Mouse (Mus musculus): Measurements from ENCODE around the gene Lingo3. TPM values are rescaled to one million over a fixed set of nuclear protein-coding genes. Genes with fewer than 3 reads are reported as not detected.
"Not testable (repeated sequence)": the region's sequence is repeated elsewhere in the genome, so short reads cannot be mapped to it uniquely, and the experiment has no call there.

Lingo3 gene
- polyA plus RNA-seq, 1 experiment from 2014 or later = 0.05 TPM

- not testable (repeated sequence) for H3K9ac ChIP-seq (ENCODE audit: low read depth, low read length); H3K27ac ChIP-seq (ENCODE audit: low read depth, low read length); DNase-seq (ENCODE audit: low spot score); ATAC-seq (replicated peaks; ENCODE audit: low FRiP score); H3K9me3 ChIP-seq (ENCODE audit: control insufficient read depth, low read length)
- peaks cover 50% of the 10 kb centered on the region for H3K4me1 ChIP-seq (replicated peaks; ENCODE audit: control insufficient read depth, insufficient read depth, low read length)
- 82% methylated on average over 8 of the region's 9 CpGs for whole genome bisulfite sequencing
- H3K4me2 ChIP-seq = peak overlapping the region; percentile 100
- peak overlapping the region; percentile 69 for H3K4me3 ChIP-seq (ENCODE audit: low read depth, low read length)
- peaks cover 11% of the 10 kb centered on the region for H3K27me3 ChIP-seq (replicated peaks; ENCODE audit: control insufficient read depth, insufficient read depth, low read length)
- peaks cover 12% of the 10 kb centered on the region for H3K36me3 ChIP-seq (ENCODE audit: control insufficient read depth, insufficient read depth, low read length)
These were observed 15.3 kb downstream of the Lingo3 start for GRCm38 (mm10) chr10:80828587-80828986.

GRCm38 (mm10) chr10:80827870-80828420 is 15.9 kb downstream of the Lingo3 start:
- Histone ChIP-seq H3K27ac (ENCODE audit: low read depth, low read length) (no peak overlapping the region), H3K4me2 (peak overlapping the region; percentile 100), H3K27me3 (replicated peaks; ENCODE audit: control insufficient read depth, insufficient read depth, low read length) (peaks cover 4% of the 10 kb centered on the region), H3K4me1 (replicated peaks; ENCODE audit: control insufficient read depth, insufficient read depth, low read length) (peaks cover 50% of the 10 kb centered on the region), H3K4me3 (ENCODE audit: low read depth, low read length) (peak overlapping the region; percentile 69), H3K36me3 (ENCODE audit: control insufficient read depth, insufficient read depth, low read length) (peaks cover 12% of the 10 kb centered on the region), H3K9me3 (ENCODE audit: control insufficient read depth, low read length) (no peaks in the 10 kb centered on the region), H3K9ac (ENCODE audit: low read depth, low read length) (peak overlapping the region; percentile 85)
- ATAC-seq (replicated peaks; ENCODE audit: low FRiP score) (no peak), DNase-seq (ENCODE audit: low spot score) (no peak)
- 75% methylated on average over 10 of the region's 10 CpGs for WGBS

- ATAC-seq (replicated peaks; ENCODE audit: low FRiP score) (no peak), DNase-seq (ENCODE audit: low spot score) (no peak)
- Histone ChIP-seq H3K36me3 (ENCODE audit: control insufficient read depth, insufficient read depth, low read length) (peaks cover 12% of the 10 kb centered on the region), H3K4me2 (peak overlapping the region; percentile 100), H3K4me3 (ENCODE audit: low read depth, low read length) (peak overlapping the region; percentile 69), H3K9ac (ENCODE audit: low read depth, low read length) (peak overlapping the region; percentile 85), H3K27ac (ENCODE audit: low read depth, low read length) (peak overlapping the region; percentile 87), H3K9me3 (ENCODE audit: control insufficient read depth, low read length) (no peaks in the 10 kb centered on the region), H3K4me1 (replicated peaks; ENCODE audit: control insufficient read depth, insufficient read depth, low read length) (peaks cover 50% of the 10 kb centered on the region), H3K27me3 (replicated peaks; ENCODE audit: control insufficient read depth, insufficient read depth, low read length) (peaks cover under 1% of the 10 kb centered on the region; the same call in 1 of the 2 replicates)
- WGBS = 7% methylated on average over 28 of the region's 29 CpGs
These were observed 16.6 kb downstream of the Lingo3 start for GRCm38 (mm10) chr10:80827063-80827869.

- Histone ChIP-seq H3K4me3 (ENCODE audit: low read depth, low read length) (peak within 1 kb of the TSS; percentile 69), H3K9me3 (ENCODE audit: control insufficient read depth, low read length) (no peaks in the 10 kb centered on the region), H3K27me3 (replicated peaks; ENCODE audit: control insufficient read depth, insufficient read depth, low read length) (no peaks in the 10 kb centered on the region), H3K4me2 (peak within 1 kb of the TSS; percentile 100), H3K4me1 (replicated peaks; ENCODE audit: control insufficient read depth, insufficient read depth, low read length) (peaks cover 46% of the 10 kb centered on the region), H3K27ac (ENCODE audit: low read depth, low read length) (peak within 1 kb of the TSS; percentile 87), H3K36me3 (ENCODE audit: control insufficient read depth, insufficient read depth, low read length) (peaks cover 12% of the 10 kb centered on the region), H3K9ac (ENCODE audit: low read depth, low read length) (peak within 1 kb of the TSS; percentile 85)
- DNase-seq (ENCODE audit: low spot score) = peak; percentile 95
- ATAC-seq (replicated peaks; ENCODE audit: low FRiP score) = peak; percentile 93
- under 1% methylated on average over 76 of the region's 82 CpGs for WGBS
These were observed 17.4 kb downstream of the Lingo3 start, which contains the start of gene Oaz1 for GRCm38 (mm10) chr10:80826151-80827062. Gene Oaz1 (plus strand): TSS chr10:80826656.

- ATAC-seq (replicated peaks; ENCODE audit: low FRiP score) (no peak), DNase-seq (ENCODE audit: low spot score) (no peak)
- Histone ChIP-seq H3K4me2 (peak overlapping the region; percentile 2; the same call in 1 of the 2 replicates), H3K9ac (ENCODE audit: low read depth, low read length) (no peak overlapping the region), H3K27ac (ENCODE audit: low read depth, low read length) (no peak overlapping the region), H3K27me3 (replicated peaks; ENCODE audit: control insufficient read depth, insufficient read depth, low read length) (no peaks in the 10 kb centered on the region), H3K9me3 (ENCODE audit: control insufficient read depth, low read length) (no peaks in the 10 kb centered on the region), H3K4me3 (ENCODE audit: low read depth, low read length) (no peak overlapping the region), H3K36me3 (ENCODE audit: control insufficient read depth, insufficient read depth, low read length) (peaks cover 11% of the 10 kb centered on the region), H3K4me1 (replicated peaks; ENCODE audit: control insufficient read depth, insufficient read depth, low read length) (peaks cover 32% of the 10 kb centered on the region)
- WGBS = 56% methylated on average over 2 of the region's 2 CpGs
These were observed 19.0 kb downstream of the Lingo3 start for GRCm38 (mm10) chr10:80824827-80825226.

GRCm38 (mm10) chr10:80823847-80824643 is 19.8 kb downstream of the Lingo3 start:
- no peak overlapping the region for H3K4me3 ChIP-seq (ENCODE audit: low read depth, low read length)
- no peaks in the 10 kb centered on the region for H3K27me3 ChIP-seq (replicated peaks; ENCODE audit: control insufficient read depth, insufficient read depth, low read length)
- peak overlapping the region; percentile 49; the same call in 1 of the 2 replicates for H3K27ac ChIP-seq (ENCODE audit: low read depth, low read length)
- H3K4me2 ChIP-seq = peak overlapping the region; percentile 17
- no peak for DNase-seq (ENCODE audit: low spot score)
- H3K4me1 ChIP-seq (replicated peaks; ENCODE audit: control insufficient read depth, insufficient read depth, low read length) = peaks cover 32% of the 10 kb centered on the region
- 60% methylated on average over 8 of the region's 8 CpGs for WGBS
- no peak overlapping the region for H3K9ac ChIP-seq (ENCODE audit: low read depth, low read length)
- ATAC-seq (replicated peaks; ENCODE audit: low FRiP score) = no peak
- H3K36me3 ChIP-seq (ENCODE audit: control insufficient read depth, insufficient read depth, low read length) = peaks cover 3% of the 10 kb centered on the region; the same call in 1 of the 2 replicates
- H3K9me3 ChIP-seq (ENCODE audit: control insufficient read depth, low read length) = no peaks in the 10 kb centered on the region

GRCm38 (mm10) chr10:80823316-80823715 is 20.5 kb downstream of the Lingo3 start:
- 89% methylated on average over 1 of the region's 1 CpGs for WGBS
- no peak overlapping the region for H3K27ac ChIP-seq (ENCODE audit: low read depth, low read length)

More at GRCm38 (mm10) chr10:80823316-80823715, 20.5 kb downstream of the Lingo3 start:
- ATAC-seq (replicated peaks; ENCODE audit: low FRiP score) = no peak
- H3K36me3 ChIP-seq (ENCODE audit: control insufficient read depth, insufficient read depth, low read length) = peaks cover under 1% of the 10 kb centered on the region; the same call in 1 of the 2 replicates
- H3K4me1 ChIP-seq (replicated peaks; ENCODE audit: control insufficient read depth, insufficient read depth, low read length) = peaks cover 29% of the 10 kb centered on the region
- no peaks in the 10 kb centered on the region for H3K9me3 ChIP-seq (ENCODE audit: control insufficient read depth, low read length)
- H3K9ac ChIP-seq (ENCODE audit: low read depth, low read length) = no peak overlapping the region
- H3K27me3 ChIP-seq (replicated peaks; ENCODE audit: control insufficient read depth, insufficient read depth, low read length) = no peaks in the 10 kb centered on the region
- no peak for DNase-seq (ENCODE audit: low spot score)
- no peak overlapping the region for H3K4me3 ChIP-seq (ENCODE audit: low read depth, low read length)
- H3K4me2 ChIP-seq = no peak overlapping the region
